Mouse (Mus musculus): Measurements from ENCODE around the gene Cttnbp2nl. TPM values are rescaled to one million over a fixed set of nuclear protein-coding genes. Genes with fewer than 3 reads are reported as not detected.

Cttnbp2nl gene
- polyA plus RNA-seq, 1 experiment from 2014 or later = 21.6 TPM

DNA sequence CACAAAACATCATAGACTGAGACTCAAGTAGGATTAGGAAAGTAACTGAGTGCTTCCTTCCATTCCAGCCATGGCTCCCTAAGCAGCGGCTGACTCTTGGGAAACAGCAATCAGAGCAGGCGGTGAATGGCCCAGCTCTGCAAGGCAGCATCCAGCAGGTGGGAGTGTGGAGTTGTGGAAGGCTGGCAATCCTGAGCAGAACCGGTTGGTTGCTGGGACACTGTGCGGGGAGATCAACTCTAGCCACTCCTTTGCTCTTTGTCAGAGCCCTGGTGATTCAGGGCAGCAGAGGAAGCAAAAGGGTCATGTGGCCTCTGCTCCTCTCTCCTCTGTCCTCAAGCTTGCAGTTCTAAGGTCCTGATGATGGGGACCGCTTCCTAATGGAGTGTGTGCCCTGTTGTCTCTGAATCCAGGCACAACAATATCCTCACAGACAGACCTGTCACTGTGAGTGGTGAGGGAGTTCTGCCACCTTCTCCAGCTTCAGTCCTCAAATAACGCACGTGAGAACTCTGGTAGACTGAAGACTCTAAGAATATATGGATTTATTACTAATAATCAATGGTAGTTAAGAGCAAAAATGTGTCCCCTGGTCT is 25.4 kb upstream of the Cttnbp2nl start:
- Histone ChIP-seq H3K4me1 (replicated peaks) (no peaks in the 10 kb centered on the region), H3K4me3 (no peak overlapping the region), H3K36me3 (no peaks in the 10 kb centered on the region), H3K9me3 (replicated peaks) (no peaks in the 10 kb centered on the region), H3K27ac (no peak overlapping the region), H3K9ac (no peak overlapping the region), H3K27me3 (no peaks in the 10 kb centered on the region), H3K4me2 (no peak overlapping the region)
- 18% methylated on average over 7 of the region's 7 CpGs for WGBS
- ATAC-seq (replicated peaks; ENCODE audit: insufficient number of reproducible peaks, insufficient read depth, low FRiP score, low read depth) = peak; percentile 80

DNA sequence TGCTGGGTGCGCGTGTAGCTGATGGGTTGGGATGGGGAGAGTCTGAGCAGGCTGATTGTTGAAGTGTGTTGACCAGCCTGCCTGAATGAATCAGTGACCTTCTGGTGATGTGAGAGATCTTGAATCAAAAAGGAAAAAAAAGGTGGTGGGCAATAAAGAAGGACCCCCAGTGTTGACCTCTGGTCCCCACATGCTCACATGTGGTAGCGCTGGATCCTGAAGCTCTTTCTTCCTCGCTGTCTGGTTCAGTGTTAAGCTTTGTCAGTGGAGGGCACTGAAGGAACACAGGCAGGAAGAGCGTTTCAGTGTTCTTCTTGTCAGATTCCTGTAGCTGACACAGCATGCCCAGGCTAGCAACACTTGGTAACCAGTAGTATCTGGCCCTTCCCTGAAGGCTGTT is 22.9 kb upstream of the Cttnbp2nl start:
- Histone ChIP-seq H3K36me3 (no peaks in the 10 kb centered on the region), H3K9ac (no peak overlapping the region), H3K4me2 (no peak overlapping the region), H3K4me3 (no peak overlapping the region), H3K9me3 (replicated peaks) (no peaks in the 10 kb centered on the region), H3K4me1 (replicated peaks) (no peaks in the 10 kb centered on the region), H3K27ac (no peak overlapping the region), H3K27me3 (no peaks in the 10 kb centered on the region)
- ATAC-seq (replicated peaks; ENCODE audit: insufficient number of reproducible peaks, insufficient read depth, low FRiP score, low read depth) = no peak
- 90% methylated on average over 5 of the region's 5 CpGs for WGBS

DNA sequence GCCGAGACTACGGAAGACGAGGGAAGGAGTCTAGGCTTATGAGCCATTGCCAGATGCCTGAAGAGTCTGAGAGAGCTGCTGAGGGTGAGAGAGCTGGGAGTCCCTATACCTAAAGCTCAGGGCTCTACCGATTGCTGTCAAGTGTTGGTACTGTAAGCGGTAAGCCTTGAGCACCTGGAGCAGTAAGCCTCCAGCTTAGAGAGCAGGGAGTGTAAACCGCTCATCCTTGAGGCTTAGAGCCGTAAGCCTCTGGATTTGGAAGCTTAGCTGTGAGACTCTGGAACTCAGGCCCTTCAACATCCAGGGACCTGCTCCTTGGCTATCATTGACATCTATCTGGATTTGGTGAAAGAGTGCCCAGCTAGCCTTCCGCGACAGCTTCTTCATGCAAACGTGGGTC is 19.6 kb upstream of the Cttnbp2nl start:
- no peak overlapping the region for H3K9ac ChIP-seq
- WGBS = 85% methylated on average over 10 of the region's 10 CpGs

DNA sequence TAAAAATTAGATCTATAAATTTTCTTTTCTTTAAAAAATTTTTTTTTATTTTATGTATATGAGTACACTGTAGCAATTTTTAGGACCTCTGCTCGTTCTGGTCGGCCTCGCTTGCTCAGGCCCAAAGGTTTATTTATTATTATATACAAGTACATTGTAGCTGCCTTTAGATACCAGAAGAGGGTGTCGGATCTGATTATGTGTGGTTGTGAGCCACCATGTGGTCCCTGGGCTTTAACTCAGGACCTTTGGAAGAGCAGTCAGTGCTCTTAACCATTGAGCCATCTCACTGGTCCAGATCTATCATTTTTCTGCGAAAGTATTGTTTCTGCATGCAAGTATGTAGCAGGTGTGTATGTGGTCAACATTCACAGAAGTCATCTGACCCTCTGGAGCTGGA is 18.3 kb upstream of the Cttnbp2nl start:
- Histone ChIP-seq H3K4me2 (no peak overlapping the region), H3K9ac (no peak overlapping the region), H3K27me3 (no peaks in the 10 kb centered on the region), H3K27ac (no peak overlapping the region), H3K36me3 (no peaks in the 10 kb centered on the region), H3K9me3 (replicated peaks) (no peaks in the 10 kb centered on the region), H3K4me3 (no peak overlapping the region), H3K4me1 (replicated peaks) (no peaks in the 10 kb centered on the region)
- no peak for ATAC-seq (replicated peaks; ENCODE audit: insufficient number of reproducible peaks, insufficient read depth, low FRiP score, low read depth)
- 80% methylated on average over 5 of the region's 5 CpGs for WGBS

More for the DNA sequence above, 19.6 kb upstream of the Cttnbp2nl start:
- H3K27ac ChIP-seq = no peak overlapping the region
- ATAC-seq (replicated peaks; ENCODE audit: insufficient number of reproducible peaks, insufficient read depth, low FRiP score, low read depth) = no peak
- H3K36me3 ChIP-seq = no peaks in the 10 kb centered on the region
- H3K9me3 ChIP-seq (replicated peaks) = no peaks in the 10 kb centered on the region
- H3K4me1 ChIP-seq (replicated peaks) = no peaks in the 10 kb centered on the region
- H3K4me3 ChIP-seq = no peak overlapping the region
- H3K4me2 ChIP-seq = no peak overlapping the region
- no peaks in the 10 kb centered on the region for H3K27me3 ChIP-seq

GRCm38 (mm10) chr3:105070553-105070952 is 17.6 kb upstream of the Cttnbp2nl start:
- Histone ChIP-seq H3K27ac (no peak overlapping the region), H3K4me1 (replicated peaks) (no peaks in the 10 kb centered on the region), H3K27me3 (no peaks in the 10 kb centered on the region), H3K4me2 (no peak overlapping the region), H3K36me3 (no peaks in the 10 kb centered on the region), H3K9me3 (replicated peaks) (no peaks in the 10 kb centered on the region), H3K4me3 (no peak overlapping the region), H3K9ac (no peak overlapping the region)
- ATAC-seq (replicated peaks; ENCODE audit: insufficient number of reproducible peaks, insufficient read depth, low FRiP score, low read depth) = no peak
- 52% methylated on average over 8 of the region's 8 CpGs for WGBS

- no peak for ATAC-seq (replicated peaks; ENCODE audit: insufficient number of reproducible peaks, insufficient read depth, low FRiP score, low read depth)
- WGBS = 78% methylated on average over 10 of the region's 10 CpGs
- Histone ChIP-seq H3K9ac (no peak within 1 kb of the TSS), H3K4me3 (no peak within 1 kb of the TSS), H3K4me2 (no peak within 1 kb of the TSS), H3K27ac (no peak within 1 kb of the TSS), H3K27me3 (no peaks in the 10 kb centered on the region), H3K36me3 (no peaks in the 10 kb centered on the region), H3K9me3 (replicated peaks) (no peaks in the 10 kb centered on the region), H3K4me1 (replicated peaks) (no peaks in the 10 kb centered on the region)
Measured at GRCm38 (mm10) chr3:105066544-105066943, 13.6 kb upstream of the Cttnbp2nl start, which contains the start of gene 4930564D02Rik. TSS of gene 4930564D02Rik (plus strand) at chr3:105066844.

GRCm38 (mm10) chr3:105062676-105063075 is 9.7 kb upstream of the Cttnbp2nl start:
- peaks cover 10% of the 10 kb centered on the region; the same call in 1 of the 2 replicates for H3K4me1 ChIP-seq (replicated peaks)
- H3K9ac ChIP-seq = no peak overlapping the region
- H3K27me3 ChIP-seq = no peaks in the 10 kb centered on the region
- no peaks in the 10 kb centered on the region for H3K36me3 ChIP-seq
- 73% methylated on average over 9 of the region's 9 CpGs for WGBS
- H3K4me2 ChIP-seq = no peak overlapping the region
- ATAC-seq (replicated peaks; ENCODE audit: insufficient number of reproducible peaks, insufficient read depth, low FRiP score, low read depth) = no peak
- no peaks in the 10 kb centered on the region for H3K9me3 ChIP-seq (replicated peaks)
- H3K27ac ChIP-seq = no peak overlapping the region
- no peak overlapping the region for H3K4me3 ChIP-seq

DNA sequence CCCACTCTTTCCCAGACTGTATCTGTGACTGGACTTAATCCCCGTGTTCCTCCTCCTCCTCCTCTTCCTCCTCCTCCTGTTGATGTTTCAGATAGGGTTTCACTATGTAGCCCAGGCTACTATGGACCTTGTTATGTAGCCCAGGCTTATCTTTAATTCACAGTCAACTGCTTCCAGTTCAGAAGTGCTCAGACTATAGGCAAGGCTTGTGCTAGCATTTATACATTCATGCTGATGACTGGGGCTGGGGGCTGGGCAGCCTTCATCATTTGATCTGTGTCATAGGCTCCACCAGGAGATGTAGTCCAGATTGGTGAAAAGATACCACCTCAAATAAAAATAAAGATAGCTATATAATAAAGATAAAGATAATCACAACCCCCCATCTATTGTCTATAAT is 9.0 kb upstream of the Cttnbp2nl start:
- Histone ChIP-seq H3K4me1 (replicated peaks) (peaks cover 10% of the 10 kb centered on the region; the same call in 1 of the 2 replicates), H3K27ac (no peak overlapping the region), H3K4me2 (no peak overlapping the region), H3K9ac (no peak overlapping the region), H3K4me3 (no peak overlapping the region), H3K36me3 (no peaks in the 10 kb centered on the region), H3K9me3 (replicated peaks) (no peaks in the 10 kb centered on the region), H3K27me3 (no peaks in the 10 kb centered on the region)
- 57% methylated on average over 1 of the region's 1 CpGs for WGBS
- ATAC-seq (replicated peaks; ENCODE audit: insufficient number of reproducible peaks, insufficient read depth, low FRiP score, low read depth) = no peak

- Histone ChIP-seq H3K9ac (no peak overlapping the region), H3K4me1 (replicated peaks) (peaks cover 10% of the 10 kb centered on the region; the same call in 1 of the 2 replicates), H3K27ac (no peak overlapping the region), H3K27me3 (no peaks in the 10 kb centered on the region), H3K9me3 (replicated peaks) (no peaks in the 10 kb centered on the region), H3K4me3 (no peak overlapping the region), H3K36me3 (no peaks in the 10 kb centered on the region), H3K4me2 (no peak overlapping the region)
- ATAC-seq (replicated peaks; ENCODE audit: insufficient number of reproducible peaks, insufficient read depth, low FRiP score, low read depth) = no peak
- 68% methylated on average over 3 of the region's 3 CpGs for WGBS
Measured at GRCm38 (mm10) chr3:105061496-105061895, 8.6 kb upstream of the Cttnbp2nl start.

DNA sequence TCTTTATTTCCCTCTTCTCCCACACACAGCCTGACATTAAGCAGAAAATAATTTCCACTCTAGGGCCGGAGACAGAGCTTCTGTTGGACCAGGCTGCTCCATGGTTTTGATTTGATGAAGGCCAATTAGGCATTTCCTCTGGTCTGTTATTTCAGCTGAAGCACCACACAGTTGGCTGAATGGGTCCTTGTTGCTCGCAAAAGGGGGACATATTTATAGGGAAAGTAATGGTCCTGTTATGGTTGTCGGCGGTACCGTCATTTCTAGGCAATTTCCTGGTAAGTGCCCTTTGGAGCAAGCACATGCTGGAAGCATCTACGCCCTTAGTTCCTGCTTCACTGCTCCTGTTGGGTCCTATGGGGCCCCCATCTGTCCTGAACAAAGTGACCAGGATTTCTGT is 8.0 kb upstream of the Cttnbp2nl start:
- H3K36me3 ChIP-seq = no peaks in the 10 kb centered on the region
- no peaks in the 10 kb centered on the region for H3K9me3 ChIP-seq (replicated peaks)
- no peaks in the 10 kb centered on the region for H3K27me3 ChIP-seq
- peaks cover 11% of the 10 kb centered on the region; the same call in 1 of the 2 replicates for H3K4me1 ChIP-seq (replicated peaks)
- H3K9ac ChIP-seq = no peak overlapping the region
- H3K4me2 ChIP-seq = no peak overlapping the region
- 65% methylated on average over 6 of the region's 6 CpGs for WGBS
- no peak for ATAC-seq (replicated peaks; ENCODE audit: insufficient number of reproducible peaks, insufficient read depth, low FRiP score, low read depth)
- H3K4me3 ChIP-seq = no peak overlapping the region
- no peak overlapping the region for H3K27ac ChIP-seq

DNA sequence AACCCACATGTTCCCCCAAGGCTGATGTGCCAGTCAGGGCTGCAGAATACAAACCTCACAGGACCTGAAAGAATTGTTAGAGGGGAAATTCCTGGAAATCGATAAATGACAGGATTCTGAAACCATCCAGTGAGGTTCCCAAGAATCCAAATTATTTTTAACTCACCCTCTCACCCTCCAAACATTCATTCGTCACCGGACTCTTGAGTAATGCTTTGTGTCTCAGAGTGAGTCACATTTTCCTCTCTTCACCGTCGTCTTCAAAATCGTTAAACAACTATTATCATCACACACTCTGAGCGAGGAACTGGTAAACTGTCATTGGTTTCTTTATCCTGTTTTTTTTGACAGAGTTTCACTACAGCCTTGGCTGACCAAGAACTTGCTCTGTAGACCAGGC is 7.0 kb upstream of the Cttnbp2nl start:
- WGBS = 26% methylated on average over 7 of the region's 7 CpGs
- no peaks in the 10 kb centered on the region for H3K9me3 ChIP-seq (replicated peaks)
- H3K9ac ChIP-seq = no peak overlapping the region
- H3K4me1 ChIP-seq (replicated peaks) = peaks cover 21% of the 10 kb centered on the region
- no peaks in the 10 kb centered on the region for H3K36me3 ChIP-seq
- no peak overlapping the region for H3K4me2 ChIP-seq
- no peaks in the 10 kb centered on the region for H3K27me3 ChIP-seq
- H3K4me3 ChIP-seq = no peak overlapping the region
- no peak overlapping the region for H3K27ac ChIP-seq
- ATAC-seq (replicated peaks; ENCODE audit: insufficient number of reproducible peaks, insufficient read depth, low FRiP score, low read depth) = no peak

Data from heart, embryonic 15.5 days (tissue).